Mouse (Mus musculus) MEL (cell line): ENCODE measurements around the gene Tuba3a. TPM values are rescaled to one million over a fixed set of nuclear protein-coding genes. Genes with fewer than 3 reads are reported as not detected.

ENCODE experiments used
- DNase-seq: peaks from one replicate; pipeline ENCODE4 v3.0.0; 2011; ENCODE audit warnings: low read depth, low spot score
- H3K27ac ChIP-seq: 2 replicates; pipeline ENCODE4 v1.5.1; 2012; ENCODE audit warnings: low read depth, mild to moderate bottlenecking, control low read depth, low read length, moderate library complexity; ENCODE audit not compliant: control insufficient read depth
- H3K27me3 ChIP-seq, 2 experiments: fragments of 150-350 bp in 1 of 2; sonication (generic) in 1 of 2; 2 replicates each; pipeline ENCODE4 v1.6.1; 2012; ENCODE audit warnings: low read length in 2 of 2, mild to moderate bottlenecking in 2 of 2, improper control_type of control experiment in 1 of 2, moderate library complexity in 1 of 2; ENCODE audit not compliant: insufficient read depth in 2 of 2, control insufficient read depth in 1 of 2
- H3K36me3 ChIP-seq, 2 experiments: 2 replicates each; pipeline ENCODE4 v1.6.1; 2012 to 2014; ENCODE audit warnings: low read length in 2 of 2, improper control_type of control experiment in 1 of 2, inconsistent platforms in 1 of 2, mild to moderate bottlenecking in 1 of 2; ENCODE audit not compliant: insufficient read depth in 2 of 2, control insufficient read depth in 1 of 2
- H3K4me1 ChIP-seq, 2 experiments: fragments of 150-350 bp in 1 of 2; sonication (generic) in 1 of 2; 2 replicates each; pipeline ENCODE4 v1.6.1; 2012; ENCODE audit warnings: low read length in 2 of 2, improper control_type of control experiment in 1 of 2, mild to moderate bottlenecking in 1 of 2; ENCODE audit not compliant: insufficient read depth in 2 of 2, control insufficient read depth in 1 of 2
- H3K4me3 ChIP-seq, 2 experiments: fragments of 150-350 bp in 1 of 2; sonication (generic) in 1 of 2; 2 replicates each; pipeline ENCODE4 v1.5.1; 2012; ENCODE audit warnings: low read depth in 2 of 2, low read length in 2 of 2, mild to moderate bottlenecking in 2 of 2, moderate library complexity in 2 of 2, control low read depth in 1 of 2, improper control_type of control experiment in 1 of 2; ENCODE audit not compliant: control insufficient read depth in 1 of 2, insufficient read depth in 1 of 2
- H3K79me2 ChIP-seq: 2 replicates; pipeline ENCODE4 v1.6.1; 2012; ENCODE audit warnings: mild to moderate bottlenecking, low read length, moderate library complexity; ENCODE audit not compliant: control insufficient read depth, poor library complexity, insufficient read depth
- H3K9ac ChIP-seq: 2 replicates; pipeline ENCODE4 v1.6.1; 2012; ENCODE audit warnings: low read depth, mild to moderate bottlenecking, control low read depth, low read length, moderate library complexity; ENCODE audit not compliant: control insufficient read depth, poor library complexity, severe bottlenecking
- H3K9me3 ChIP-seq: fragments of 150-350 bp; sonication (generic); replicated peaks from 2 replicates; pipeline ENCODE4 v1.6.1; 2012; ENCODE audit warnings: mild to moderate bottlenecking, low read length, improper control_type of control experiment, moderate library complexity; ENCODE audit not compliant: insufficient read depth
- BHLHE40 ChIP-seq: IDR thresholded peaks from 2 replicates; pipeline ENCODE4 v1.6.1; 2012; ENCODE audit warnings: low read depth, mild to moderate bottlenecking, inconsistent platforms, low read length, improper control_type of control experiment, borderline replicate concordance
- CHD1 ChIP-seq: IDR thresholded peaks from 2 replicates; pipeline ENCODE4 v1.6.1; 2012; ENCODE audit warnings: low read depth, mild to moderate bottlenecking, inconsistent platforms, low read length, improper control_type of control experiment
- CTCF ChIP-seq, 3 experiments: IDR thresholded peaks in 2 of 3; conservative IDR thresholded peaks in 1 of 3; 2 replicates each; pipeline ENCODE4 v1.5.1; 2011 to 2012; ENCODE audit warnings: low read length in 3 of 3, low read depth in 2 of 3, mild to moderate bottlenecking in 2 of 3, improper control_type of control experiment in 1 of 3, inconsistent platforms in 1 of 3, mixed read lengths in 1 of 3, moderate library complexity in 1 of 3; ENCODE audit not compliant: control insufficient read depth in 1 of 3, insufficient read depth in 1 of 3, poor library complexity in 1 of 3, severe bottlenecking in 1 of 3
- ELF1 ChIP-seq: IDR thresholded peaks from 2 replicates; pipeline ENCODE4 v1.6.1; 2014; ENCODE audit warnings: low read depth, mild to moderate bottlenecking, inconsistent platforms, low read length, improper control_type of control experiment, moderate library complexity
- GABPA ChIP-seq: IDR thresholded peaks from 2 replicates; pipeline ENCODE4 v1.6.1; 2012; ENCODE audit warnings: low read depth, mild to moderate bottlenecking, inconsistent platforms, low read length, improper control_type of control experiment, moderate library complexity
- GATA1 ChIP-seq: IDR thresholded peaks from 2 replicates; pipeline ENCODE4 v1.6.1; 2011; ENCODE audit warnings: low read depth, low read length, improper control_type of control experiment
- HCFC1 ChIP-seq: IDR thresholded peaks from 2 replicates; pipeline ENCODE4 v1.6.1; 2012; ENCODE audit warnings: low read depth, mild to moderate bottlenecking, inconsistent platforms, low read length, improper control_type of control experiment, moderate library complexity
- JUND ChIP-seq: IDR thresholded peaks from 2 replicates; pipeline ENCODE4 v1.6.1; 2011; ENCODE audit warnings: low read depth, mild to moderate bottlenecking, improper control_type of control experiment, low read length
- KAT2A ChIP-seq: conservative IDR thresholded peaks from 2 replicates; pipeline ENCODE4 v1.6.1; 2012; ENCODE audit warnings: low read depth, low read length, improper control_type of control experiment, inconsistent platforms
- MAFK ChIP-seq: IDR thresholded peaks from 2 replicates; pipeline ENCODE4 v1.6.1; 2011; ENCODE audit warnings: low read depth, mild to moderate bottlenecking, low read length, improper control_type of control experiment, borderline replicate concordance
- MEF2A ChIP-seq: IDR thresholded peaks from 2 replicates; pipeline ENCODE4 v1.6.1; 2014; ENCODE audit warnings: low read depth, mild to moderate bottlenecking, inconsistent platforms, low read length, improper control_type of control experiment; ENCODE audit not compliant: poor library complexity, insufficient replicate concordance, severe bottlenecking; ENCODE audit errors: extremely low read depth
- MXI1 ChIP-seq: IDR thresholded peaks from 2 replicates; pipeline ENCODE4 v1.6.1; 2011; ENCODE audit warnings: mild to moderate bottlenecking, low read depth, low read length, improper control_type of control experiment
- MYB ChIP-seq: IDR thresholded peaks from 2 replicates; pipeline ENCODE4 v1.6.1; 2011; ENCODE audit warnings: mild to moderate bottlenecking, low read depth, low read length, improper control_type of control experiment
- MYC ChIP-seq: IDR thresholded peaks from 2 replicates; pipeline ENCODE4 v1.6.1; 2011; ENCODE audit warnings: low read depth, mild to moderate bottlenecking, low read length, improper control_type of control experiment, moderate library complexity
- NRF1 ChIP-seq: IDR thresholded peaks from 2 replicates; pipeline ENCODE4 v1.6.1; 2014; ENCODE audit warnings: low read depth, mild to moderate bottlenecking, inconsistent platforms, low read length, improper control_type of control experiment, moderate library complexity; ENCODE audit not compliant: poor library complexity, insufficient read depth, severe bottlenecking
- RAD21 ChIP-seq: IDR thresholded peaks from 2 replicates; pipeline ENCODE4 v1.6.1; 2011; ENCODE audit warnings: mild to moderate bottlenecking, low read depth, low read length, improper control_type of control experiment
- SIN3A ChIP-seq: IDR thresholded peaks from 2 replicates; pipeline ENCODE4 v1.6.1; 2012; ENCODE audit warnings: low read length, improper control_type of control experiment, inconsistent platforms
- SMC3 ChIP-seq: IDR thresholded peaks from 2 replicates; pipeline ENCODE4 v1.6.1; 2011; ENCODE audit warnings: low read depth, low read length, improper control_type of control experiment
- TCF12 ChIP-seq: IDR thresholded peaks from 2 replicates; pipeline ENCODE4 v1.6.1; 2014; ENCODE audit warnings: low read depth, mild to moderate bottlenecking, inconsistent platforms, low read length, improper control_type of control experiment, moderate library complexity
- UBTF ChIP-seq: IDR thresholded peaks from 2 replicates; pipeline ENCODE4 v1.6.1; 2012; ENCODE audit warnings: low read depth, mild to moderate bottlenecking, inconsistent platforms, low read length, improper control_type of control experiment, moderate library complexity, borderline replicate concordance; ENCODE audit not compliant: insufficient read depth
- USF2 ChIP-seq, 2 experiments: IDR thresholded peaks; 2 replicates each; pipeline ENCODE4 v1.6.1; 2011 to 2012; ENCODE audit warnings: improper control_type of control experiment in 2 of 2, low read length in 2 of 2, borderline replicate concordance in 1 of 2, inconsistent platforms in 1 of 2, low read depth in 1 of 2, mild to moderate bottlenecking in 1 of 2; ENCODE audit not compliant: insufficient read depth in 1 of 2
- ZC3H11A ChIP-seq: IDR thresholded peaks from 2 replicates; pipeline ENCODE4 v1.6.1; 2012; ENCODE audit warnings: low read depth, mild to moderate bottlenecking, inconsistent platforms, low read length, improper control_type of control experiment
- ZKSCAN1 ChIP-seq: IDR thresholded peaks from 2 replicates; pipeline ENCODE4 v1.6.1; 2012; ENCODE audit warnings: low read depth, mild to moderate bottlenecking, inconsistent platforms, low read length, improper control_type of control experiment, moderate library complexity
- ZNF384 ChIP-seq: IDR thresholded peaks from 2 replicates; pipeline ENCODE4 v1.6.1; 2012; ENCODE audit warnings: low read depth, mild to moderate bottlenecking, inconsistent platforms, low read length, improper control_type of control experiment
- polyA plus RNA-seq, 2 experiments: library from polyadenylated mRNA; stranded (reverse) in 1 of 2; unstranded in 1 of 2; fragments of >175 nt in 1 of 2; fragments of >200 nt in 1 of 2; gene quantifications; 2 replicates each; pipeline versions ENCODE4 v1.2.1 to v1.2.4; 2012; ENCODE audit warnings: low replicate concordance in 2 of 2, low read depth in 1 of 2; ENCODE audit not compliant: insufficient read length in 2 of 2, insufficient read depth in 1 of 2, missing spikeins in 1 of 2
- total RNA-seq: library from RNA; depleted of rRNA; stranded (reverse); fragments of 300-350 nt; gene quantifications from 2 replicates; pipeline ENCODE4 v1.2.3, GENCODE M21; 2012

Gene Tuba3a
- total and polyA plus RNA-seq, 3 experiments = 0.06 TPM; not detected in 2

DNA sequence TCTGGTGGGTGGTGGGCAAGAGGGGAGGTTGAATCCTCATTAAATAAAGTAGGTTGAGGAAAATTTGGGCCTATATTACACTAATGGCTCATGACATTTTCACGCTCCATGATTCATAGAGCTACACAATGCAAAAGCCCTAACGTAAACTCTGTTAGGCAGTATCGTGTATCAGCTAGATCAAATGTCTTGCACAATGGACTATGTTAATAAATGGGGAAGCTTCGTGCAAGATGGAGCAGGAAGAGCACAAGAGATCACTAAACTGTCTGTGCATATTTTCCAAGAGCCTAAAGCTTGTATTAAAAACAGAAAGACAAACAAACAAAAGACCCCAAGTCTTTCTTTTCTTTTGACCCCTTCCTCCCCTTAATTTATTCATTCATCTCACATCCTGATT lies 8.2 kb upstream of the Tuba3a start:
- Histone ChIP-seq H3K4me3 (no peak overlapping the region), H3K36me3 (no peaks in the 10 kb centered on the region), H3K4me1 (no peaks in the 10 kb centered on the region), H3K9ac (no peak overlapping the region), H3K27ac (no peak overlapping the region), H3K27me3 (peaks cover 23 to 26% of the 10 kb centered on the region in 2 experiments), H3K9me3 (no peaks in the 10 kb centered on the region), H3K79me2 (no peaks in the 10 kb centered on the region)
- DNase-seq = no peak
- TF ChIP-seq UBTF (no peak), NRF1 (no peak), HCFC1 (no peak), CHD1 (no peak), ELF1 (no peak), SMC3 (no peak), CTCF (IDR thresholded peaks at IDR 0.05 in 2 of 3, conservative IDR thresholded peaks at IDR 0.05 in 1 of 3; ENCODE audit: control insufficient read depth in 1 of 3, insufficient read depth in 1 of 3, low read depth in 2 of 3, low read length in 3 of 3, poor library complexity in 1 of 3, severe bottlenecking in 1 of 3) (no peak), ZC3H11A (no peak), USF2 (IDR thresholded peaks at IDR 0.05; ENCODE audit: borderline replicate concordance in 1 of 2, insufficient read depth in 1 of 2, low read depth in 1 of 2, low read length in 2 of 2) (no peak), ZNF384 (no peak), MYB (no peak), GABPA (no peak), BHLHE40 (no peak), MAFK (no peak), TCF12 (no peak), MXI1 (no peak), GATA1 (no peak), KAT2A (no peak), MYC (no peak), RAD21 (no peak)

DNA sequence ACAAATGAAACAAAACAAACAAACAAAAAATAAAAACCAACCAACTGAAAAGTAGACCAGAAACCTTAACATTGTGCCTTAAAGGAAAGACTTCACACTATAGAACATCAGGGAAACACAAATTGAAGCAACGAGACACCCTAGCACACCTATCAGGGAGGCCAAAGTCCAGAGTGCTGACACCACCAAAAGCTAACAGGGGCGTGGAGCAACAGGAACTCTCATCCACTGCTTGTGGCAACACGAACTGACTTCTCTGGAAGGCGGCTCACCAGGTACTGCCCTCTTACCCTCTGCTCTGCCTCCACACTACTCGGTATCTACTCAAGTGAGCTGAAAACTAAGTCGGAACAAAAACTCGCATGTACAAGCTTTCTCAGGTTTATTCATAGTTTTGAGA lies 6.4 kb upstream of the Tuba3a start:
- H3K27me3 ChIP-seq = peaks cover 22 to 33% of the 10 kb centered on the region in 2 experiments
- no peaks in the 10 kb centered on the region for H3K4me1 ChIP-seq
- no peak overlapping the region for H3K9ac ChIP-seq
- H3K4me3 ChIP-seq = no peak overlapping the region
- TF ChIP-seq SIN3A (no peak), NRF1 (no peak), ZKSCAN1 (no peak), GATA1 (no peak), JUND (no peak), HCFC1 (no peak), ELF1 (no peak), CTCF (IDR thresholded peaks at IDR 0.05 in 2 of 3, conservative IDR thresholded peaks at IDR 0.05 in 1 of 3; ENCODE audit: control insufficient read depth in 1 of 3, insufficient read depth in 1 of 3, low read depth in 2 of 3, low read length in 3 of 3, poor library complexity in 1 of 3, severe bottlenecking in 1 of 3) (no peak), MEF2A (no peak), MYC (no peak)
- H3K79me2 ChIP-seq = no peaks in the 10 kb centered on the region
- H3K9me3 ChIP-seq = no peaks in the 10 kb centered on the region
- no peaks in the 10 kb centered on the region for H3K36me3 ChIP-seq
- no peak overlapping the region for H3K27ac ChIP-seq
- no peak for DNase-seq
